Mouse (Mus musculus): ENCODE measurements at regions not wholly inside any gene's neighbourhood (a gene's known extent, or its start where the extent isn't known, plus 50 kb on each side); places are given as distances from the start of the nearest gene placed in this dataset.

DNA sequence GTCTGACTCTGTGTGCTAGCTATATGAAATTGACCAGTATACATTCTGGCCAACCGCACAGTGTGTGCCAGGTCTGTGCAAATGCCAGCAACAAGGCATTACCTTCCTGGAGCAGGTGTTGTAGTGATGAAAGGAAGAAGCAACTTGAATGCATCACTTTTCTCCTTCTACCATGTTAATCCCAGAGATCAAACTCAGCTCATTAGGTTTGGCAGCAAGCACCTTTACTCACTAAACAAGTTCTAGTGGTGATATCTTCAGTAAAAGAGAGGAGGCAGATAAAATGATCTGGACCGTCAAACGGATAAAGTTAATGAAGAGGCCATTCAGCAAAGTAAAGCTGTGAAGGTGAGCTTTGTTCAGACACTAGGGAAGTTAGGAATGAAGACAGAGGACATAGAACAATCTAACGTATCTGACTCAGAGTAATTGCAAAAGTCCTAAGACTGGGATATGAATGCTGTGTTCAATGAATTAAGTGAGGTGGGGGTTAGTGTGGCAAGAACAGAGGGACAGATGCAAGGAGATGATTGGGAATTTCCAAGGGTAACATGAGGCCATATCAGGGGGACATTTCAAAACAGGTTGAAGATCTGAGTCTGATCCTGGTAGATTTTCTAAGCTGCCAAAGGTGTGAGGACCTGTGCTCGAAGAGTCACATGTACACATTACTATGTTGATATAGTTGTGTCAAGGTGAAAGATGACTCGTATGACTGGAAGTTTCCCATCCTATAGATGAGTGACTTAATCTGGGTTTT is 1478.4 kb upstream of the Slc10a2 start:
- no peak overlapping the region for H3K9ac ChIP-seq (replicated peaks)
- no peaks in the 10 kb centered on the region for H3K9me3 ChIP-seq (ENCODE audit: control insufficient read depth, low read length)
- no peak overlapping the region for H3K4me3 ChIP-seq (ENCODE audit: insufficient read depth in 1 of 2, low read depth in 2 of 2, low read length in 2 of 2)
- H3K27ac ChIP-seq = no peak overlapping the region
- ATAC-seq (ENCODE audit: insufficient read depth) (no peak), DNase-seq (ENCODE audit: low read depth in 3 of 3, low spot score in 3 of 3) (no peak)
- no peaks in the 10 kb centered on the region for H3K4me1 ChIP-seq (replicated peaks; ENCODE audit: control insufficient read depth in 2 of 2, insufficient read depth in 2 of 2, low read length in 1 of 2)
- no peaks in the 10 kb centered on the region for H3K27me3 ChIP-seq (ENCODE audit: control insufficient read depth, insufficient read depth, low read length)
- WGBS (ENCODE audit: insufficient replicate concordance) = 62% methylated on average over 6 of the region's 6 CpGs
- no peak overlapping the region for H3K4me2 ChIP-seq (ENCODE audit: low read depth)
- no peaks in the 10 kb centered on the region for H3K36me3 ChIP-seq (replicated peaks; ENCODE audit: control insufficient read depth, insufficient read depth, low read depth)
- no peak for TF ChIP-seq EP300 (IDR thresholded peaks at IDR 0.05; ENCODE audit: low read depth)
- no peak for TF ChIP-seq CTCF (IDR thresholded peaks at IDR 0.05; ENCODE audit: low read depth)

DNA sequence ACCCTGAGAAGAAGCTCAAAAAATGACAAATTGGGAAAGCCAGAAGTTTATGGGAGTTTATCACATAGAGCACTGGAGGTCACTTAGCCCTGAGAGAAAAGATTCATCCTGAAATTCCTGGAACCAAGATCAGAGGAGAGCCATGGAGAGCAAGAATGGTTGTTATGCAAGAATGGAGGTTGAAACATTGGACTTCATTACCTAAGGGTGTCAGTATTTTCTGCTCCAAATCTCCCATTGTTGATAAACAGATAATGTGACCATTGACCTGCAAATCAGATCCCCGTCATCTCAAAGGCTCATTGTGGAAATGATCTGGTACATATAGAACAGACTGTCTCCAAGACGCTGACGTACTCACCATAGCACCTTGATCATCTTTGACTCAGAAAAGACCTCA is 1477.6 kb upstream of the Slc10a2 start:
- TF ChIP-seq CTCF (IDR thresholded peaks at IDR 0.05; ENCODE audit: low read depth) (no peak), EP300 (IDR thresholded peaks at IDR 0.05; ENCODE audit: low read depth) (no peak)
- Histone ChIP-seq H3K4me2 (ENCODE audit: low read depth) (no peak overlapping the region), H3K27me3 (ENCODE audit: control insufficient read depth, insufficient read depth, low read length) (no peaks in the 10 kb centered on the region), H3K9me3 (ENCODE audit: control insufficient read depth, low read length) (no peaks in the 10 kb centered on the region), H3K9ac (replicated peaks) (no peak overlapping the region), H3K36me3 (replicated peaks; ENCODE audit: control insufficient read depth, insufficient read depth, low read depth) (no peaks in the 10 kb centered on the region), H3K4me3 (ENCODE audit: insufficient read depth in 1 of 2, low read depth in 2 of 2, low read length in 2 of 2) (no peak overlapping the region), H3K27ac (no peak overlapping the region), H3K4me1 (replicated peaks; ENCODE audit: control insufficient read depth in 2 of 2, insufficient read depth in 2 of 2, low read length in 1 of 2) (no peaks in the 10 kb centered on the region)
- ATAC-seq (ENCODE audit: insufficient read depth) (no peak), DNase-seq (ENCODE audit: low read depth in 3 of 3, low spot score in 3 of 3) (no peak)
- 59% methylated on average over 3 of the region's 3 CpGs for WGBS (ENCODE audit: insufficient replicate concordance)

DNA sequence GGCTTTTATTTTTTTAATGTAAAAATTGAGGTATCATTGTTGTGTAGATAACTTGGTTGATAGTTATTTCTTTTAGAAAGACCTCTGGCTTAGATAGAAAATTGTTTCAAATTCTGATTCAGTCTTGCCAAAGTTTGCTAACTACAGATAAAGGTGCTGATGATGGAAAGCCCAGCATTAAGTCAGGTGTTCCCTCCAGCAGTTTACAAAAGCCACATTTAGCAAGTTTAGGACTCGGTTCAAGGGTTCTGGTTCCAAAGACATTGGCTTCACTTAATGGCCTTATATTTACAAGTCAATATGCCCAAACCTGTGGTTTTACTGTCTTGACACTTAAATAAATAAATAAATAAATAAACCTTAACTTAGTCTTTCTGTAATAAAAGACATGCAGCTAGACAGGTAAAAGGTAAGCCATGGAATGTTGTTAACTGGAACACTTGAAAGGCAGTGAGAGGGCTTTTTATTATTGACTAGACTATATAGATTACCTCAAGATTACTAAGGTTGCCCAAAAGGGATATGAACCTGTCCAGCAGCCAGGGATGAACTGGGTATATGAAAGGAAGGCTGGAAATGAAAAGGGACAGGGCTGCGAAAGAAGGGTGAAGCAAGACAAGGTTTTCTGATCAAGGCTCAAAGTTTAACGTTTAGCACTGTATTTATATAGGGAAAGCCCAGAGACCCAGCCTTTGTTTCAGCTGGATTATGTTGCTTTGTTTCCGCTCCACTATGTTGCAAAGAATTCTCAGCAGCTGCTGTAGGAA is 1472.9 kb upstream of the Slc10a2 start:
- TF ChIP-seq EP300 (IDR thresholded peaks at IDR 0.05; ENCODE audit: low read depth) (no peak), CTCF (IDR thresholded peaks at IDR 0.05; ENCODE audit: low read depth) (no peak)
- no peak overlapping the region for H3K4me3 ChIP-seq (ENCODE audit: insufficient read depth in 1 of 2, low read depth in 2 of 2, low read length in 2 of 2)
- no peaks in the 10 kb centered on the region for H3K27me3 ChIP-seq (ENCODE audit: control insufficient read depth, insufficient read depth, low read length)
- no peaks in the 10 kb centered on the region for H3K36me3 ChIP-seq (replicated peaks; ENCODE audit: control insufficient read depth, insufficient read depth, low read depth)
- no peaks in the 10 kb centered on the region for H3K4me1 ChIP-seq (replicated peaks; ENCODE audit: control insufficient read depth in 2 of 2, insufficient read depth in 2 of 2, low read length in 1 of 2)
- DNase-seq (ENCODE audit: low read depth in 3 of 3, low spot score in 3 of 3) (no peak), ATAC-seq (ENCODE audit: insufficient read depth) (no peak)
- 63% methylated on average over 4 of the region's 4 CpGs for WGBS (ENCODE audit: insufficient replicate concordance)
- H3K9ac ChIP-seq (replicated peaks) = no peak overlapping the region
- no peak overlapping the region for H3K4me2 ChIP-seq (ENCODE audit: low read depth)
- H3K27ac ChIP-seq = no peak overlapping the region
- no peaks in the 10 kb centered on the region for H3K9me3 ChIP-seq (ENCODE audit: control insufficient read depth, low read length)

DNA sequence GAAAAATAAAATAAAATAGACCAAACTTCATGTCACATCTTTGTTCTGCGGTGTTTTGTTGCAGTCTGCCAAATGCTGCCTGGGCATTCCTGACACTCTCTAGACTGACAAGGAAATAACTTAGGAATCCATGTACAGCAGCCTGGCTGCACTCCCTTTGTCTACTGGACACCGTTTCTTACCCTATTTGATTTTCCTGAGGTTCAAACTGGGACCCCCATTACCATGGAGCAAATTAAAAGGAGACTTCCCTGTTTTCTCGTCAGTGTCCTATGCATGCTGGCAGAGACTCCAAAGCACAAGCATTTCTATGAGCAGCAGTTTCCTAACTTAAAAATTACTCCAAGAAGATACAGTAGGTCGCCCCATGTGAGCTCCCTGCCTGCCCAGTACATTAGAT is 1470.1 kb upstream of the Slc10a2 start:
- Histone ChIP-seq H3K4me3 (ENCODE audit: insufficient read depth in 1 of 2, low read depth in 2 of 2, low read length in 2 of 2) (no peak overlapping the region), H3K4me2 (ENCODE audit: low read depth) (no peak overlapping the region), H3K36me3 (replicated peaks; ENCODE audit: control insufficient read depth, insufficient read depth, low read depth) (no peaks in the 10 kb centered on the region), H3K9me3 (ENCODE audit: control insufficient read depth, low read length) (no peaks in the 10 kb centered on the region), H3K4me1 (replicated peaks; ENCODE audit: control insufficient read depth in 2 of 2, insufficient read depth in 2 of 2, low read length in 1 of 2) (no peaks in the 10 kb centered on the region), H3K9ac (replicated peaks) (no peak overlapping the region), H3K27ac (no peak overlapping the region), H3K27me3 (ENCODE audit: control insufficient read depth, insufficient read depth, low read length) (no peaks in the 10 kb centered on the region)
- no peak for ATAC-seq (ENCODE audit: insufficient read depth)
- 48% methylated on average over 4 of the region's 4 CpGs for WGBS (ENCODE audit: insufficient replicate concordance)
- no peak for DNase-seq (ENCODE audit: low read depth in 3 of 3, low spot score in 3 of 3)
- TF ChIP-seq CTCF (IDR thresholded peaks at IDR 0.05; ENCODE audit: low read depth) = no peak

DNA sequence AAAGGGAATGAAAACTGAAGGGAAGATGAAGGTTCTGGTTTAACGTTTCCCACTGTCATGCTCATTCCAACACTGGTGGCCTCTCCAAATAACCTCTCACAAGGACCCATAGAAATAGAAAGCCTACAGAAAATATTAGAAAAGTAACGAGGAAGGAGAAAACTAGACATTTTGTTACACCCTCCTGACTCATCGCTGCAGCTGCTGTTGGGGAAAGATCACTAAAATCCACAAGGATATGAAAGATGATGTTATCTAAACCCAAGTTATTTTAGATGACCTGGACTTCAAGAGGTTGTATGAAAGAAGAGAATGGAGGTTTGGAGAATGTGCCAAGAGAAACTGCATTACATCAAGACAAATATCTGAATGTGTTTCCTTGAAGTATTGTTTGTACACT is 1468.3 kb upstream of the Slc10a2 start:
- TF ChIP-seq EP300 (IDR thresholded peaks at IDR 0.05; ENCODE audit: low read depth) (no peak), CTCF (IDR thresholded peaks at IDR 0.05; ENCODE audit: low read depth) (no peak)
- H3K9me3 ChIP-seq (ENCODE audit: control insufficient read depth, low read length) = no peaks in the 10 kb centered on the region
- WGBS (ENCODE audit: insufficient replicate concordance) = 60% methylated on average over 3 of the region's 3 CpGs
- ATAC-seq (ENCODE audit: insufficient read depth) (no peak), DNase-seq (ENCODE audit: low read depth in 3 of 3, low spot score in 3 of 3) (no peak)
- no peak overlapping the region for H3K4me2 ChIP-seq (ENCODE audit: low read depth)
- H3K4me1 ChIP-seq (replicated peaks; ENCODE audit: control insufficient read depth in 2 of 2, insufficient read depth in 2 of 2, low read length in 1 of 2) = no peaks in the 10 kb centered on the region
- H3K27me3 ChIP-seq (ENCODE audit: control insufficient read depth, insufficient read depth, low read length) = no peaks in the 10 kb centered on the region
- no peak overlapping the region for H3K4me3 ChIP-seq (ENCODE audit: insufficient read depth in 1 of 2, low read depth in 2 of 2, low read length in 2 of 2)
- H3K36me3 ChIP-seq (replicated peaks; ENCODE audit: control insufficient read depth, insufficient read depth, low read depth) = no peaks in the 10 kb centered on the region
- H3K9ac ChIP-seq (replicated peaks) = no peak overlapping the region
- H3K27ac ChIP-seq = no peak overlapping the region
